Mouse (Mus musculus): ENCODE measurements around the gene Ubtf.

The Ubtf gene

GRCm38 (mm10) chr11:102317901-102318575 is 1.5 kb downstream of the Ubtf start:
- in situ Hi-C loops (cut with MboI, MseI), result no loop called here

- in situ Hi-C loops (cut with MboI, MseI), result no loop called here
Observed at GRCm38 (mm10) chr11:102317298-102317900, 2.1 kb downstream of the Ubtf start.

GRCm38 (mm10) chr11:102316572-102317297 is 2.8 kb downstream of the Ubtf start:
- in situ Hi-C loops (cut with MboI, MseI), result no loop called here

- in situ Hi-C loops (cut with MboI, MseI), result no loop called here
Observed at GRCm38 (mm10) chr11:102315690-102316571, 3.6 kb downstream of the Ubtf start.

GRCm38 (mm10) chr11:102314321-102314720 is 5.2 kb downstream of the Ubtf start:
- in situ Hi-C loops (cut with MboI, MseI), result loop anchor here (5.0 kb wide), 2 partner anchors 93 to 118 kb away; partner anchors contain the start of genes Grn and Slc25a39

- in situ Hi-C loops (cut with MboI, MseI), result loop anchor here (5.0 kb wide), 2 partner anchors 95 to 120 kb away; partner anchors contain the start of genes Grn and Slc25a39
Observed at GRCm38 (mm10) chr11:102312586-102312985, 7.0 kb downstream of the Ubtf start.

- in situ Hi-C loops (cut with MboI, MseI), result loop anchor here (5.0 kb wide), 2 partner anchors 95 to 120 kb away; partner anchors contain the start of genes Grn and Slc25a39
Observed at GRCm38 (mm10) chr11:102311966-102312365, 7.6 kb downstream of the Ubtf start.

- in situ Hi-C loops (cut with MboI, MseI), result loop anchor here (5.0 kb wide), 2 partner anchors 96 to 121 kb away; partner anchors contain the start of genes Grn and Slc25a39
Observed at GRCm38 (mm10) chr11:102310768-102311695, 8.5 kb downstream of the Ubtf start.

GRCm38 (mm10) chr11:102309821-102310617 is 9.5 kb downstream of the Ubtf start:
- in situ Hi-C loops (cut with MboI, MseI), result loop anchor here (5.0 kb wide), 2 partner anchors 97 to 122 kb away; partner anchors contain the start of genes Grn and Slc25a39

GRCm38 (mm10) chr11:102308979-102309378 is 10.6 kb downstream of the Ubtf start:
- in situ Hi-C loops (cut with MboI, MseI), result no loop called here

GRCm38 (mm10) chr11:102308104-102308503 is 11.4 kb downstream of the Ubtf start:
- in situ Hi-C loops (cut with MboI, MseI), result no loop called here

- in situ Hi-C loops (cut with MboI, MseI), result no loop called here
Observed at GRCm38 (mm10) chr11:102305359-102305758, 14.2 kb downstream of the Ubtf start.

GRCm38 (mm10) chr11:102304141-102304540 is 15.4 kb downstream of the Ubtf start:
- in situ Hi-C loops (cut with MboI, MseI), result no loop called here

GRCm38 (mm10) chr11:102299839-102300238 is 19.7 kb downstream of the Ubtf start:
- in situ Hi-C loops (cut with MboI, MseI), result no loop called here

GRCm38 (mm10) chr11:102297577-102298556 is 21.7 kb downstream of the Ubtf start:
- in situ Hi-C loops (cut with MboI, MseI), result no loop called here

GRCm38 (mm10) chr11:102296491-102297472 is 22.8 kb downstream of the Ubtf start, which contains the start of gene Atxn7l3:
Atxn7l3 (minus strand) TSS chr11:102296631.
- in situ Hi-C loops (cut with MboI, MseI), result no loop called here
